Mouse (Mus musculus) erythroblast, embryonic 14.5 days (primary cell): ENCODE measurements around the gene Atg3. TPM values are rescaled to one million over a fixed set of nuclear protein-coding genes. Genes with fewer than 3 reads are reported as not detected.

Experiments
- H3K27me3 ChIP-seq: 2 replicates; pipeline ENCODE4 v1.6.1; 2012; ENCODE audit warnings: inconsistent platforms; ENCODE audit not compliant: control insufficient read depth
- H3K36me3 ChIP-seq: 2 replicates; pipeline ENCODE4 v1.6.1; 2012; ENCODE audit warnings: mild to moderate bottlenecking, inconsistent platforms; ENCODE audit not compliant: control insufficient read depth
- H3K4me1 ChIP-seq: 2 replicates; pipeline ENCODE4 v1.6.1; 2012; ENCODE audit warnings: inconsistent platforms; ENCODE audit not compliant: control insufficient read depth
- H3K4me3 ChIP-seq: replicated peaks from 2 replicates; pipeline ENCODE3; 2012; ENCODE audit warnings: moderate library complexity, mild to moderate bottlenecking, inconsistent platforms
- H3K9me3 ChIP-seq: 2 replicates; pipeline ENCODE4 v1.6.1; 2012; ENCODE audit warnings: low read length, inconsistent platforms, mixed read lengths; ENCODE audit not compliant: control insufficient read depth
- GATA1 ChIP-seq: IDR thresholded peaks from 2 replicates; pipeline ENCODE4 v1.6.1; 2012; ENCODE audit warnings: low read length, inconsistent platforms, mixed read lengths
- TAL1 ChIP-seq: IDR thresholded peaks from 3 replicates; pipeline ENCODE4 v1.6.1; 2012; ENCODE audit warnings: low read length, inconsistent platforms, mixed read lengths
- polyA plus RNA-seq: library from polyadenylated mRNA; stranded (reverse); fragments of >175 nt; gene quantifications from 2 replicates; pipeline ENCODE4 v1.2.3, GENCODE M21; 2012

Gene Atg3
- polyA plus RNA-seq, 1 experiment, result 0.54 TPM

- Histone ChIP-seq H3K27me3 (no peaks in the 10 kb centered on the region), H3K4me3 (no peak overlapping the region), H3K36me3 (no peaks in the 10 kb centered on the region), H3K4me1 (no peaks in the 10 kb centered on the region), H3K9me3 (no peaks in the 10 kb centered on the region)
- no peak for TF ChIP-seq TAL1
- no peak for TF ChIP-seq GATA1
Measured at GRCm38 (mm10) chr16:45231296-45231695, 72.7 kb downstream of the Atg3 start.

GRCm38 (mm10) chr16:45233007-45233406, 74.4 kb downstream of the Atg3 start:
- no peaks in the 10 kb centered on the region for H3K36me3 ChIP-seq
- no peaks in the 10 kb centered on the region for H3K27me3 ChIP-seq
- TF ChIP-seq TAL1 (no peak), GATA1 (no peak)
- no peaks in the 10 kb centered on the region for H3K9me3 ChIP-seq
- H3K4me3 ChIP-seq, result no peak overlapping the region
- H3K4me1 ChIP-seq, result no peaks in the 10 kb centered on the region

Other genes starting within 250 kb of the Atg3 start
- not detected in 2 replicates for gene Cd200r3, start 215.1 kb upstream of the Atg3 start, polyA plus RNA-seq
- gene Ccdc80, start 65.4 kb upstream of the Atg3 start, polyA plus RNA-seq, result 0.02 TPM in 1 of 2 replicates, not detected in the other
- not detected in 2 replicates for gene Slc35a5, start 79 bp upstream of the Atg3 start, polyA plus RNA-seq
- gene Btla, start 65.5 kb downstream of the Atg3 start, polyA plus RNA-seq, result not detected in 2 replicates